Mouse (Mus musculus) spleen, adult 18-20 months (tissue): Measurements from ENCODE around the gene Ckm.

Experiments used
- DNase-seq, 2 experiments: peaks; one replicate each; pipeline ENCODE4 v3.0.0; 2022; ENCODE audit warnings: mixed read lengths in 2 of 2

Ckm gene

GRCm38 (mm10) chr7:19436276-19436675 is 31.7 kb downstream of the Ckm start:
- no peak for DNase-seq

- DNase-seq, result no peak
These were observed 32.5 kb downstream of the Ckm start for GRCm38 (mm10) chr7:19437048-19437447.

- DNase-seq, result no peak
These were observed 37.0 kb downstream of the Ckm start for GRCm38 (mm10) chr7:19441448-19442091.

GRCm38 (mm10) chr7:19443344-19443743 is 38.8 kb downstream of the Ckm start:
- peak; percentile 37 to 79 for DNase-seq

- no peak for DNase-seq
These were observed 40.2 kb downstream of the Ckm start for GRCm38 (mm10) chr7:19444801-19445200.

- DNase-seq, result no peak
These were observed 43.1 kb downstream of the Ckm start for GRCm38 (mm10) chr7:19447689-19448088.

GRCm38 (mm10) chr7:19449165-19449564 is 44.6 kb downstream of the Ckm start:
- no peak for DNase-seq

GRCm38 (mm10) chr7:19455186-19455585 is 50.6 kb downstream of the Ckm start:
- DNase-seq, result no peak

GRCm38 (mm10) chr7:19455819-19456495 is 51.4 kb downstream of the Ckm start:
- no peak for DNase-seq

GRCm38 (mm10) chr7:19456628-19457027 is 52.1 kb downstream of the Ckm start:
- no peak for DNase-seq

GRCm38 (mm10) chr7:19457414-19458071 is 53.0 kb downstream of the Ckm start:
- DNase-seq, result no peak

- peak; percentile 43 to 49 for DNase-seq
These were observed 53.5 kb downstream of the Ckm start for GRCm38 (mm10) chr7:19458072-19458486.

- DNase-seq, result peak; percentile 60 to 68
These were observed 54.1 kb downstream of the Ckm start, which contains the start of gene Mark4 for GRCm38 (mm10) chr7:19458591-19459111. Gene Mark4, minus strand, starts transcription at chr7:19458821.

GRCm38 (mm10) chr7:19459144-19459870 is 54.7 kb downstream of the Ckm start:
- no peak for DNase-seq

GRCm38 (mm10) chr7:19460500-19460899 is 55.9 kb downstream of the Ckm start:
- DNase-seq, result no peak

GRCm38 (mm10) chr7:19461488-19461887 is 56.9 kb downstream of the Ckm start:
- DNase-seq, result peak; percentile 35 to 79

GRCm38 (mm10) chr7:19462443-19462842 is 57.9 kb downstream of the Ckm start:
- DNase-seq, result no peak

GRCm38 (mm10) chr7:19462884-19463381 is 58.4 kb downstream of the Ckm start, which contains the start of gene Exoc3l2:
Gene Exoc3l2, plus strand, starts transcription at chr7:19463331.
- DNase-seq, result no peak

- DNase-seq, result no peak
These were observed 60.1 kb downstream of the Ckm start for GRCm38 (mm10) chr7:19464367-19465307.

GRCm38 (mm10) chr7:19466602-19467145 is 62.1 kb downstream of the Ckm start:
- DNase-seq, result no peak

GRCm38 (mm10) chr7:19467638-19468037 is 63.1 kb downstream of the Ckm start:
- no peak for DNase-seq
